Mouse (Mus musculus) testis, adult 2 months (tissue): ENCODE data around the gene Brinp1.

Source experiments
- CTCF ChIP-seq: fragments of 200-500 bp; IDR thresholded peaks from 2 replicates; pipeline ENCODE4 v1.5.1; 2012; ENCODE audit warnings: low read depth, mild to moderate bottlenecking, inconsistent platforms, low read length, moderate library complexity; ENCODE audit not compliant: control insufficient read depth, insufficient read depth, insufficient replicate concordance
- POLR2A ChIP-seq: fragments of 200-500 bp; IDR thresholded peaks from 2 replicates; pipeline ENCODE4 v1.6.1; 2012; ENCODE audit warnings: low read depth, mild to moderate bottlenecking, inconsistent platforms, low read length, moderate library complexity; ENCODE audit not compliant: control insufficient read depth

- no peak for TF ChIP-seq POLR2A
- no peak for TF ChIP-seq CTCF
Measured at GRCm38 (mm10) chr4:68787642-68788041, 166.6 kb downstream of the Brinp1 start.
